Mouse (Mus musculus): ENCODE results near the gene D230025D16Rik. TPM values are rescaled to one million over a fixed set of nuclear protein-coding genes. Genes with fewer than 3 reads are reported as not detected.
A peak's percentile ranks its signal among the peaks of the same experiment; 100 is the strongest.

The D230025D16Rik gene
- polyA plus RNA-seq, 1 experiment from 2014 or later, result 30.9 TPM

DNA sequence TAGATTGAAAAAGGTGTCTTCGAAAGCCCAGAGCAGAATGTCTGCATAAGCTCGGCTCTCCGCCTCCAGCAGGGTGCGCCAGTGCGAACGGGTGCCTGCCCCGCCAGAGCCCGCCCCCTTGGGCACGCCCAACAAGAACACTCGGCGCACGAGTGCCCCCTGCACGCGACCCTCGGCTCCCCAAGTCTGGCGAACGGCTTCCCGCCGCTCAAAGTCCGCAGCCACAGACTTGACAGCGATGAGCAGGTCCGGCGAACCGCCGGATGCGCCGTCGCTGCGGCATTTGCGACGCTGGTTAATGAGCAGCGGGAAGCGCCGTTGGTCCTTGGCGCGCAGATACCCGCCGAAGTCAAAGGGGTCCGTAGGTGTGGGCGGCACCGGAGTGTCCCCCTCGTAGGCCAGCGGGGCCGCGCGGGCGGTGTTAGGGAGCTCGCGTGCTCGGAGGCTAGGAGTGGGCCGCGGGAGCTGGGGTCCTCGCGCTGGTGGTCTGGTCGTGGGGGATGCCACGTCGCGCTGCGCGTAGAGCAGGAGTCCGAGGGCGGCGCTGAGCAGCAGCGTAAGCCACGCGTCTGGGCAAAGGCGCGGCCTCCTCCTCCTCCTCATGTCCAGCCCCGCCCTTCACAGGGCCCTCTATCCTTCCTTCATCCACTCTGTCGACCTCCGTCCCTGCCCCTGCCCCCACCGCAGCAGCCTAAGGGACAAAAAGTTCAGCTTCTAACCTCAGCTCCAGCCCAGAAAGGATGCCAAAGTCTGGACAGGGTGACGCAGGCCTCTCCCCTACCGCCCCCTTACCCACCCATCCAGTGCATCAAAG, 29.4 kb downstream of the D230025D16Rik start:
- H3K4me1 ChIP-seq (ENCODE audit: insufficient read depth), result peaks cover 29% of the 10 kb centered on the region
- no peaks in the 10 kb centered on the region for H3K9me3 ChIP-seq (ENCODE audit: low read length)
- H3K4me3 ChIP-seq (ENCODE audit: low read depth, low read length), result peak overlapping the region; percentile 58
- H3K27me3 ChIP-seq (ENCODE audit: insufficient read depth, low read length), result peaks cover 9% of the 10 kb centered on the region
- H3K27ac ChIP-seq (ENCODE audit: low read depth), result peak overlapping the region; percentile 16
- under 1% methylated on average over 62 of the region's 74 CpGs for WGBS (ENCODE audit: insufficient replicate concordance)
- DNase-seq (peak; percentile 92), ATAC-seq (peak; percentile 87)
- TF ChIP-seq CTCF (IDR thresholded peaks at IDR 0.05; ENCODE audit: low read depth), result peak; percentile 91
- TF ChIP-seq EP300 (IDR thresholded peaks at IDR 0.05; ENCODE audit: low read depth), result no peak
- H3K36me3 ChIP-seq (replicated peaks; ENCODE audit: insufficient read depth, low read length), result peaks cover 36% of the 10 kb centered on the region
- H3K9ac ChIP-seq (replicated peaks), result peak overlapping the region; percentile 59
- peak overlapping the region; percentile 93 for H3K4me2 ChIP-seq (ENCODE audit: low read depth, low read length)

DNA sequence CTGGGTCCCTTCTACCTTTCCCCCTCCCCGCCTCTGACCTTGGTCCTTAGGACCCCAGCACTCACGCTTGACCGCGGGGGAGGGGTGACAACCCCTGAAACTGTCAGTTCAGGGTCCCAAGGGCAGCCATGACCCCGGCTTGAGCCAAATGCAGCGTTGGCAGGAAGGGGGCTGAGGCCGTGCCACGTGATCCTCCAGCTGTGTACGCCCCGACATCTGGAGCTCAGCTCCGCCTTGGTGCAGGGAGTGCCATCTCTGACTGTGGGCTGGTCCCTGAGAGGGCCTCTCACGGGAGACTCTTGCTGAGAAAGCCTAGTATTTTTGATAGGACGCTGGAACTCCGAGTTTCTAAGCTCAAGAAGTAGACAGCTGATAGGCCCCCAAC, 30.0 kb downstream of the D230025D16Rik start, which contains the start of gene B3gnt9:
B3gnt9 (minus strand) TSS at position 188 of the 385 bp plus-strand sequence.
- no peaks in the 10 kb centered on the region for H3K9me3 ChIP-seq (ENCODE audit: low read length)
- DNase-seq, result peak; percentile 77
- H3K9ac ChIP-seq (replicated peaks), result peak within 1 kb of the TSS; percentile 59
- peak within 1 kb of the TSS; percentile 93 for H3K4me2 ChIP-seq (ENCODE audit: low read depth, low read length)
- H3K4me3 ChIP-seq (ENCODE audit: low read depth, low read length), result peak within 1 kb of the TSS; percentile 58
- peaks cover 35% of the 10 kb centered on the region for H3K4me1 ChIP-seq (ENCODE audit: insufficient read depth)
- TF ChIP-seq EP300 (IDR thresholded peaks at IDR 0.05; ENCODE audit: low read depth) (no peak), CTCF (IDR thresholded peaks at IDR 0.05; ENCODE audit: low read depth) (no peak)
- ATAC-seq, result peak; percentile 80
- 2% methylated on average over 14 of the region's 14 CpGs for WGBS (ENCODE audit: insufficient replicate concordance)
- peaks cover 14% of the 10 kb centered on the region for H3K27me3 ChIP-seq (ENCODE audit: insufficient read depth, low read length)
- H3K36me3 ChIP-seq (replicated peaks; ENCODE audit: insufficient read depth, low read length), result peaks cover 30% of the 10 kb centered on the region
- H3K27ac ChIP-seq (ENCODE audit: low read depth), result peak within 1 kb of the TSS; percentile 41

DNA sequence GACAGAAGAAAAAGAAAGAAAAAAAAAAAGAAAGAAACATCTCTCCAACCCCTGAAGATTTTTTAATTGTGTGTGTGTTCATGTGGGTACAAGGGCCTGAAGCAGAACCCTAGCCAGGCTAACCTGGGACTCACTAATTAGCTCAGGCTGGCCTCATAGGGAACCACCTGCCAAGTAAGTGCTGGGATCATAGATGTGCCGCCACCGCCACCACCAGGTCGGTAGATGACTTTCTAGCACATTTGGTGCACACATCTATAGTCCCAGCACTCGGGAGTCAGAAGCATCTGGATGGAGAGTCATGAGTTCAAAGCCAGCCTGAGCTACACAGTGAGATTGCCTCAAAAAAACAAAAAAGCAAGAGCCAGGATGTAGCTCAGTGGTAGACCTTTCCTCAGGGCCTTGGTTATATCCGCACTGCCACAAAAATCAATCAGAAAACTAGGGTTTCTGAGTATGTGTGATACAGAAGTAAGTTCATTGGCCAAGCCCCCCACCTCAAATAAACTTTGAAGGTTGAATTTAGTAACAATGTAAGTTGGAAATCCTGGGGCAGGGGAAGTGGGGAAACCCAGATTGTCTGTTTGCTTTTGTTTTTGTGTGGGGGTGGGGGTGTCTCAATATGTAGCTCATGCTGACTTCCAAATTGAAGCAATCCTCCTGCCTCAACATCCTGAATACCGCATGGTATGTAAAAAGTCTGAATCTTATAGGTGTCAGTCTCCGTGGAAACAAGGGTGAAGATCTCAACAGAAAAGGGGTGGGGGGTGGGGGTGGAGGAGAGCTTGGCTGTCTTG, 32.6 kb downstream of the D230025D16Rik start:
- Histone ChIP-seq H3K4me1 (ENCODE audit: insufficient read depth) (peaks cover 43% of the 10 kb centered on the region), H3K9ac (replicated peaks) (no peak overlapping the region), H3K9me3 (ENCODE audit: low read length) (no peaks in the 10 kb centered on the region), H3K4me2 (ENCODE audit: low read depth, low read length) (no peak overlapping the region), H3K27me3 (ENCODE audit: insufficient read depth, low read length) (peaks cover 14% of the 10 kb centered on the region), H3K4me3 (ENCODE audit: low read depth, low read length) (no peak overlapping the region), H3K36me3 (replicated peaks; ENCODE audit: insufficient read depth, low read length) (peaks cover 8% of the 10 kb centered on the region; the same call in 1 of the 2 replicates), H3K27ac (ENCODE audit: low read depth) (no peak overlapping the region)
- TF ChIP-seq CTCF (IDR thresholded peaks at IDR 0.05; ENCODE audit: low read depth) (no peak), EP300 (IDR thresholded peaks at IDR 0.05; ENCODE audit: low read depth) (no peak)
- ATAC-seq (no peak), DNase-seq (no peak)
- 69% methylated on average over 7 of the region's 7 CpGs for WGBS (ENCODE audit: insufficient replicate concordance)

DNA sequence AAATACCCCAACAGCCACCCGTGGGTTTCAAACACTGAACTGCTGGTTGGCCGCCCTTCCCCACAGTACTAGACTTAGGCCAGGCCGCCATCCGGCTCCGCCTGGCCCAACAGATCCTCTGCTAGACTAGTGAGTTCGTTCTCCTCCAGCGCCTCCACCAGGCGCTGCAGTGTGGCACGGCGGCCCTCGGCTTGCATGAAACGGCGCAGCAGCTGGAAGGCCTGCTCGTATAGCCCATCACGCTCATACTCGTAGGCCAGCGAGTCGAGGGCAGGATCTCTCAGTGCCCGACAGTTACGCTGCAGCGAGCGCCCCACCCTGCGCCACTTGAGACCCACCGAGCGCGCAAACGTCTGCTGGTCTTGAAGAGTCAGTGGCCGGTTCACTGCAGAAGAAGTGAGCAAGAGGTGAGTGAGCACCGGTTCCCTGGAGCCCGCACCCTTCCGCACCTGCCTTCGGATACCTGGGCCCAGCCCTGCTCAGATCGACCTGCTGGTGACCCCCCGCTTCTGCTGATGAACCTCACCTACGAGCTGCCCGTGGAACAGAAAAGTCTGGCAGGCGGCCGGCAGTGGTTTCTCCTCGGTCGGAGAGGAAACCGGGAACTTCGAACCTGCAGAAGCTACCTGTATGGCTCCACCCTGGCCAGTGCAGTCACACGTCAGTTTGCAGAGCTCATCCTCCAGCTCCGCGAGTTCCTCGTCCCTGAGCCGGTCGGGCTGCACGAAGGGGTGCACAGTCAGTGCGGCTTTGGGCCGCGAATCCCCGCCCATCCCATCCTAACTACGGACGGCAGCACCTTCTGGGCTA, 34.2 kb downstream of the D230025D16Rik start:
- Histone ChIP-seq H3K27ac (ENCODE audit: low read depth) (no peak overlapping the region), H3K9me3 (ENCODE audit: low read length) (no peaks in the 10 kb centered on the region), H3K36me3 (replicated peaks; ENCODE audit: insufficient read depth, low read length) (no peaks in the 10 kb centered on the region), H3K4me3 (ENCODE audit: low read depth, low read length) (peak overlapping the region; percentile 32), H3K4me1 (ENCODE audit: insufficient read depth) (peaks cover 45% of the 10 kb centered on the region), H3K4me2 (ENCODE audit: low read depth, low read length) (peak overlapping the region; percentile 78), H3K27me3 (ENCODE audit: insufficient read depth, low read length) (peaks cover 14% of the 10 kb centered on the region), H3K9ac (replicated peaks) (no peak overlapping the region; the same call in 1 of the 2 replicates)
- WGBS (ENCODE audit: insufficient replicate concordance), result 14% methylated on average over 55 of the region's 55 CpGs
- TF ChIP-seq CTCF (IDR thresholded peaks at IDR 0.05; ENCODE audit: low read depth), result peak; percentile 26
- TF ChIP-seq EP300 (IDR thresholded peaks at IDR 0.05; ENCODE audit: low read depth), result no peak
- DNase-seq, result peak; percentile 49
- ATAC-seq, result peak; percentile 5; the same call in 1 of the 2 replicates

DNA sequence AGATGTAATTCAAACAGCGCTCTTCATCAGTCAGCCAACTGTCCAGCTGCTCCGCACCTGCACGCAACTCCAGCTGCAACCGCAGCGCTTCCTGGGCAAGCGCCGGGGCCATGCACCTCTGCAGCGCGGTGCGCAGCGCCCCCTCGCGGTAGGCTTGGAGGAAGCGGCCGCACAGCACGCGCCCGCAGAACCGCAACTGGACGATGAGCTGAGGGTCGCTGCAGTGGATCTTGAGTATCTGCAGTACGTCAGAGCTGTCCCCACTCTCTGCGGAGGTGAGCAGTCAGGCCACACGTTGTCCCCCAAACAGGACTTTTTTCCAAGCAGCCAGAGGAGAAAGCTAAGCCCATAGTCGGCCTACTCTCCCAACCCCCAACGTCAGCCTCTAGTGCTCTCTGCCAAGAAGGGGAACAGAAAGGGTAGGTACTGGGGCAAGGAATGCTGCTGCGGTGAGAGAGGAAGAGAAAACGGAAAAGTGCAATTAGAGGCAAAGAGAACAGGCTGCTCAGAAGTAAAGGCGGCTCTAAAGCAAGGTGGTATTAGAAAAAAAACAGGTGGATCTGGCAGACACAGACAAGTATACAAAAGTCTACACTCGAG, 34.9 kb downstream of the D230025D16Rik start:
- H3K27me3 ChIP-seq (ENCODE audit: insufficient read depth, low read length), result peaks cover 14% of the 10 kb centered on the region
- H3K36me3 ChIP-seq (replicated peaks; ENCODE audit: insufficient read depth, low read length), result no peaks in the 10 kb centered on the region
- TF ChIP-seq EP300 (IDR thresholded peaks at IDR 0.05; ENCODE audit: low read depth), result no peak
- TF ChIP-seq CTCF (IDR thresholded peaks at IDR 0.05; ENCODE audit: low read depth), result peak; percentile 100
- peaks cover 43% of the 10 kb centered on the region for H3K4me1 ChIP-seq (ENCODE audit: insufficient read depth)
- peak overlapping the region; percentile 78 for H3K4me2 ChIP-seq (ENCODE audit: low read depth, low read length)
- ATAC-seq (peak; percentile 51), DNase-seq (peak; percentile 88)
- peak overlapping the region; percentile 32 for H3K4me3 ChIP-seq (ENCODE audit: low read depth, low read length)
- no peak overlapping the region; the same call in 1 of the 2 replicates for H3K9ac ChIP-seq (replicated peaks)
- 2% methylated on average over 30 of the region's 30 CpGs for WGBS (ENCODE audit: insufficient replicate concordance)
- H3K27ac ChIP-seq (ENCODE audit: low read depth), result no peak overlapping the region
- no peaks in the 10 kb centered on the region for H3K9me3 ChIP-seq (ENCODE audit: low read length)
